Mouse (Mus musculus) neural tube, embryonic 15.5 days (tissue): ENCODE measurements around the gene Hinfp. TPM values are rescaled to one million over a fixed set of nuclear protein-coding genes. Genes with fewer than 3 reads are reported as not detected.
"Not testable (repeated sequence)": the region's sequence is repeated elsewhere in the genome, so short reads cannot be mapped to it uniquely, and the experiment has no call there.

ENCODE experiments used
- ATAC-seq: fragments of 200-750 bp; cut with Nextera tagmentation; 2 replicates; pipeline ENCODE4 v1.8.0; 2017; ENCODE audit warnings: mild to moderate bottlenecking, moderate TSS enrichment, moderate library complexity; ENCODE audit not compliant: low FRiP score
- H3K27ac ChIP-seq: fragments of 300-500 bp; sonication (generic); replicated peaks from 2 replicates; pipeline ENCODE4 v1.5.1; 2015; ENCODE audit warnings: mild to moderate bottlenecking, inconsistent platforms
- H3K27me3 ChIP-seq: fragments of 300-500 bp; sonication (generic); replicated peaks from 2 replicates; pipeline ENCODE4 v1.6.1; 2015; ENCODE audit warnings: inconsistent platforms
- H3K36me3 ChIP-seq: fragments of 300-500 bp; sonication (generic); 2 replicates; pipeline ENCODE4 v1.6.1; 2015; ENCODE audit warnings: inconsistent platforms
- H3K4me1 ChIP-seq: fragments of 300-500 bp; sonication (generic); 2 replicates; pipeline ENCODE4 v1.6.1; 2015; ENCODE audit warnings: inconsistent platforms
- H3K4me2 ChIP-seq: fragments of 300-500 bp; sonication (generic); 2 replicates; pipeline ENCODE4 v1.6.1; 2015; ENCODE audit warnings: inconsistent platforms, mild to moderate bottlenecking, moderate library complexity
- H3K4me3 ChIP-seq: fragments of 300-500 bp; sonication (generic); replicated peaks from 2 replicates; pipeline ENCODE4 v1.5.1; 2015; ENCODE audit warnings: mild to moderate bottlenecking, inconsistent platforms
- H3K9ac ChIP-seq: fragments of 300-500 bp; sonication (generic); replicated peaks from 2 replicates; pipeline ENCODE4 v1.6.1; 2015; ENCODE audit warnings: mild to moderate bottlenecking, inconsistent platforms
- H3K9me3 ChIP-seq: fragments of 300-500 bp; sonication (generic); replicated peaks from 2 replicates; pipeline ENCODE4 v1.6.1; 2016; ENCODE audit warnings: inconsistent platforms
- WGBS: fragments of 180-500 bp; shearing (Covaris S2); methylation state at CpG from one replicate; pipeline ENCODE4 v1.1.7; 2015; ENCODE audit warnings: mixed read lengths; 5-methylcytosine and 5-hydroxymethylcytosine counted together
- polyA plus RNA-seq: library from polyadenylated mRNA; unstranded; fragments of >200 nt; fragmentation: Nextera tagmentation; extraction: Ambion mirVana; gene quantifications from 2 replicates; pipeline ENCODE4 v1.2.1, GENCODE M21; 2015

Hinfp gene
- polyA plus RNA-seq, 1 experiment from 2014 or later = 28.0 TPM

- Histone ChIP-seq H3K4me2 (no peak overlapping the region), H3K9me3 (no peaks in the 10 kb centered on the region), H3K4me3 (no peak overlapping the region), H3K27me3 (no peaks in the 10 kb centered on the region), H3K4me1 (peaks cover 28% of the 10 kb centered on the region), H3K9ac (no peak overlapping the region), H3K36me3 (peaks cover 14% of the 10 kb centered on the region), H3K27ac (no peak overlapping the region)
- 83% methylated on average over 3 of the region's 3 CpGs for WGBS
- no peak for ATAC-seq
Measured at GRCm38 (mm10) chr9:44342173-44342572, 36.7 kb upstream of the Hinfp start.

GRCm38 (mm10) chr9:44341487-44341886, 36.0 kb upstream of the Hinfp start:
- Histone ChIP-seq H3K4me1 (peaks cover 35% of the 10 kb centered on the region), H3K9ac (no peak overlapping the region), H3K4me3 (no peak overlapping the region), H3K27ac (no peak overlapping the region), H3K9me3 (no peaks in the 10 kb centered on the region), H3K4me2 (no peak overlapping the region), H3K27me3 (no peaks in the 10 kb centered on the region), H3K36me3 (peaks cover 12% of the 10 kb centered on the region)
- ATAC-seq = no peak
- WGBS = 95% methylated on average over 5 of the region's 5 CpGs

- 81% methylated on average over 5 of the region's 5 CpGs for WGBS
- Histone ChIP-seq H3K4me3 (no peak overlapping the region), H3K9me3 (no peaks in the 10 kb centered on the region), H3K27ac (no peak overlapping the region), H3K4me2 (no peak overlapping the region), H3K36me3 (peaks cover 11% of the 10 kb centered on the region), H3K27me3 (no peaks in the 10 kb centered on the region), H3K4me1 (peaks cover 39% of the 10 kb centered on the region), H3K9ac (no peak overlapping the region)
- no peak for ATAC-seq
Measured at GRCm38 (mm10) chr9:44338574-44338973, 33.1 kb upstream of the Hinfp start.

- ATAC-seq = no peak
- peaks cover 21% of the 10 kb centered on the region for H3K36me3 ChIP-seq
- H3K4me1 ChIP-seq = peaks cover 30% of the 10 kb centered on the region
- no peaks in the 10 kb centered on the region for H3K27me3 ChIP-seq
- 71% methylated on average over 9 of the region's 9 CpGs for WGBS
- H3K27ac ChIP-seq = no peak overlapping the region
- H3K9ac ChIP-seq = peak overlapping the region; percentile 32; the same call in 1 of the 2 replicates
- H3K9me3 ChIP-seq = no peaks in the 10 kb centered on the region
- H3K4me3 ChIP-seq = no peak overlapping the region
- H3K4me2 ChIP-seq = peak overlapping the region; percentile 87
Measured at GRCm38 (mm10) chr9:44337436-44338169, 32.1 kb upstream of the Hinfp start.

- Histone ChIP-seq H3K36me3 (peaks cover 26% of the 10 kb centered on the region), H3K4me3 (peak overlapping the region; percentile 83), H3K27ac (no peak overlapping the region), H3K4me2 (peak overlapping the region; percentile 87), H3K27me3 (no peaks in the 10 kb centered on the region), H3K9ac (peak overlapping the region; percentile 32), H3K9me3 (no peaks in the 10 kb centered on the region), H3K4me1 (peaks cover 24% of the 10 kb centered on the region)
- WGBS = 76% methylated on average over 3 of the region's 3 CpGs
- ATAC-seq = no peak
Measured at GRCm38 (mm10) chr9:44336964-44337363, 31.5 kb upstream of the Hinfp start.

- WGBS = 34% methylated on average over 4 of the region's 4 CpGs
- H3K27me3 ChIP-seq, H3K9me3 ChIP-seq, ATAC-seq, H3K27ac ChIP-seq: not testable (repeated sequence)
- Histone ChIP-seq H3K36me3 (peaks cover 30% of the 10 kb centered on the region), H3K4me1 (peaks cover 24% of the 10 kb centered on the region), H3K4me2 (peak overlapping the region; percentile 87), H3K4me3 (peak overlapping the region; percentile 83), H3K9ac (peak overlapping the region; percentile 32)
Measured at GRCm38 (mm10) chr9:44336513-44336912, 31.0 kb upstream of the Hinfp start.

GRCm38 (mm10) chr9:44336093-44336406, 30.6 kb upstream of the Hinfp start:
- Histone ChIP-seq H3K9me3 (no peaks in the 10 kb centered on the region), H3K36me3 (peaks cover 35% of the 10 kb centered on the region), H3K27me3 (no peaks in the 10 kb centered on the region), H3K4me3 (peak overlapping the region; percentile 83), H3K4me1 (peaks cover 24% of the 10 kb centered on the region), H3K4me2 (peak overlapping the region; percentile 87), H3K9ac (peak overlapping the region; percentile 91), H3K27ac (peak overlapping the region; percentile 95)
- 4% methylated on average over 5 of the region's 5 CpGs for WGBS
- no peak for ATAC-seq

GRCm38 (mm10) chr9:44335331-44336092, 30.0 kb upstream of the Hinfp start:
- WGBS = under 1% methylated on average over 48 of the region's 50 CpGs
- Histone ChIP-seq H3K36me3 (peaks cover 40% of the 10 kb centered on the region), H3K9ac (peak overlapping the region; percentile 91), H3K4me3 (peak overlapping the region; percentile 83), H3K4me1 (peaks cover 24% of the 10 kb centered on the region), H3K4me2 (peak overlapping the region; percentile 87), H3K27me3 (no peaks in the 10 kb centered on the region), H3K27ac (peak overlapping the region; percentile 95), H3K9me3 (no peaks in the 10 kb centered on the region)
- ATAC-seq = no peak; the same call in 1 of the 2 replicates

GRCm38 (mm10) chr9:44334396-44335330, 29.2 kb upstream of the Hinfp start, which contains the start of gene H2afx:
H2afx (plus strand) TSS chr9:44334694.
- no peaks in the 10 kb centered on the region for H3K27me3 ChIP-seq
- peak within 1 kb of the TSS; percentile 87 for H3K4me2 ChIP-seq
- H3K4me3 ChIP-seq = peak within 1 kb of the TSS; percentile 83
- WGBS = under 1% methylated on average over 91 of the region's 91 CpGs
- H3K27ac ChIP-seq = peak within 1 kb of the TSS; percentile 95
- peaks cover 24% of the 10 kb centered on the region for H3K4me1 ChIP-seq
- H3K36me3 ChIP-seq = peaks cover 43% of the 10 kb centered on the region
- H3K9me3 ChIP-seq = no peaks in the 10 kb centered on the region
- peak within 1 kb of the TSS; percentile 91 for H3K9ac ChIP-seq
- ATAC-seq = peak; percentile 97

- 96% methylated on average over 13 of the region's 13 CpGs for WGBS
- peaks cover 52% of the 10 kb centered on the region for H3K36me3 ChIP-seq
- no peak overlapping the region for H3K4me2 ChIP-seq
- H3K27ac ChIP-seq = no peak overlapping the region
- peaks cover 25% of the 10 kb centered on the region for H3K4me1 ChIP-seq
- ATAC-seq = no peak
- H3K27me3 ChIP-seq = no peaks in the 10 kb centered on the region
- no peak overlapping the region for H3K9ac ChIP-seq
- no peaks in the 10 kb centered on the region for H3K9me3 ChIP-seq
- no peak overlapping the region for H3K4me3 ChIP-seq
Measured at GRCm38 (mm10) chr9:44332918-44333638, 27.6 kb upstream of the Hinfp start.

GRCm38 (mm10) chr9:44330736-44331135, 25.3 kb upstream of the Hinfp start:
- WGBS = 92% methylated on average over 6 of the region's 6 CpGs

More at GRCm38 (mm10) chr9:44330736-44331135, 25.3 kb upstream of the Hinfp start:
- Histone ChIP-seq H3K4me3 (no peak overlapping the region), H3K9ac (no peak overlapping the region), H3K36me3 (peaks cover 48% of the 10 kb centered on the region), H3K27me3 (no peaks in the 10 kb centered on the region), H3K4me1 (peaks cover 19% of the 10 kb centered on the region), H3K9me3 (no peaks in the 10 kb centered on the region), H3K27ac (no peak overlapping the region), H3K4me2 (no peak overlapping the region)
- no peak for ATAC-seq
